Mouse (Mus musculus): Measurements from ENCODE around the gene Trappc12. TPM values are rescaled to one million over a fixed set of nuclear protein-coding genes. Genes with fewer than 3 reads are reported as not detected.
A peak's percentile ranks its signal among the peaks of the same experiment; 100 is the strongest.

The Trappc12 gene
- polyA plus RNA-seq, 1 experiment from 2014 or later = 43.9 TPM

DNA sequence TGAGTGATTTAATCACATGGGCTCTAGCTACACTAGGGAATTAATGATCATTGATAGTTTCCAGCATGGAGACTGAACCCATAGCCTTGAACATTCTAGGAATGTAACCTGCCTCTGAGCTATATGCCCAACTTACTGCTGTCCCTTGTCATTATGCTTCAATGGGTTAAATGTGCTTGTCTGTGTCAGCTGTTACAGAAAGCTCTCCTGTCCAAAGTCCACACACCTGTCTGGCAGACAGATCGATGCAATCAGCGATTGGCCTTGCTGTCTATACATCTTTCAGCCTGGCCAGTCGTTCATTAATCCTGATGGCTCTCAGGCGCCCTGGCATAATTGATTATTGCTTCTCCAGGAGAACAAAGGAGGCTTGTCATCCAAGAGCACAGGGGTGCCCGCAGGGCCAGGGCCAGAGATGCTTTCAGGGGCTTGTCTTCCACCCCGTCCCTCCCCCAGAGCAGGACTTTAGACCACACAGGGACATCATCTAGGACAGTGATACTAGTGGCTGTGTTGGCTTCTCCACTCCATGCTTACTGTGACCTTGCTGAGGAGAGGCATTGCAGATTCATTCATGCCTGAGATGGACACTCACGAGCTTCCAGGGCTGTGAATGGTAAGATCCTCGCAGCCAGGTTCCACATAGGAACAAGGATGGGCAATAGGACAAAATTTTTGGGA is 63.9 kb downstream of the Trappc12 start:
- H3K4me1 ChIP-seq (ENCODE audit: control insufficient read depth, insufficient read depth, low read length) = no peaks in the 10 kb centered on the region
- H3K4me2 ChIP-seq (replicated peaks; ENCODE audit: low read depth, low read length) = no peak overlapping the region
- no peaks in the 10 kb centered on the region for H3K9me3 ChIP-seq (ENCODE audit: control insufficient read depth, low read length)
- peaks cover 31% of the 10 kb centered on the region for H3K36me3 ChIP-seq (ENCODE audit: control insufficient read depth, insufficient read depth, low read length)
- no peaks in the 10 kb centered on the region for H3K27me3 ChIP-seq (ENCODE audit: control insufficient read depth, insufficient read depth, low read length)
- ATAC-seq (ENCODE audit: low FRiP score, low TSS enrichment) = no peak
- H3K4me3 ChIP-seq (ENCODE audit: low read length) = no peak overlapping the region
- no peak overlapping the region for H3K27ac ChIP-seq (ENCODE audit: low read depth, low read length)
- 70% methylated on average over 8 of the region's 8 CpGs for WGBS
- H3K9ac ChIP-seq (ENCODE audit: low read depth, low read length) = no peak overlapping the region

DNA sequence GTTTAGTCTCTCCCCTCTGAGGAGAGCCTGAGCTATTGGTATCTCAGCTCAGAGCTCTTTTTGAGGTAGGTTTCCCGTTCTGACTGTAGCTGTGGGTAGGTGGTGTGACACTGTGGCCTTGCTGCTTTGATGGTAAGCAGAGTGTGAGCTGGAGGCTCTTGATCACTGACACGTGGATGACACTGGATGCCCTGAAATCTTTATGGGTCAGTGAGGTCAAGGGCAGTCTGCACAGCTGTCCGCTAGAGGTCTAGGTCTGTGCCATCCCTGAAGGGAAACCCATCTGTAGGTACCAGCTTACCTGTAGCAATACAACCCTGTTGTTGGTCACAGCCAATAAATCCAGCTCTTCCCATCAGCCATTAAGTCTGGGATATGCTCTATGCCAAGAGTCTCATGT is 64.5 kb downstream of the Trappc12 start:
- peaks cover 26% of the 10 kb centered on the region for H3K36me3 ChIP-seq (ENCODE audit: control insufficient read depth, insufficient read depth, low read length)
- ATAC-seq (ENCODE audit: low FRiP score, low TSS enrichment) = no peak
- no peak overlapping the region for H3K4me2 ChIP-seq (replicated peaks; ENCODE audit: low read depth, low read length)
- H3K9ac ChIP-seq (ENCODE audit: low read depth, low read length) = no peak overlapping the region
- H3K4me1 ChIP-seq (ENCODE audit: control insufficient read depth, insufficient read depth, low read length) = no peaks in the 10 kb centered on the region
- no peak overlapping the region for H3K4me3 ChIP-seq (ENCODE audit: low read length)
- no peaks in the 10 kb centered on the region for H3K27me3 ChIP-seq (ENCODE audit: control insufficient read depth, insufficient read depth, low read length)
- H3K9me3 ChIP-seq (ENCODE audit: control insufficient read depth, low read length) = no peaks in the 10 kb centered on the region
- H3K27ac ChIP-seq (ENCODE audit: low read depth, low read length) = no peak overlapping the region
- WGBS = 43% methylated on average over 3 of the region's 3 CpGs

DNA sequence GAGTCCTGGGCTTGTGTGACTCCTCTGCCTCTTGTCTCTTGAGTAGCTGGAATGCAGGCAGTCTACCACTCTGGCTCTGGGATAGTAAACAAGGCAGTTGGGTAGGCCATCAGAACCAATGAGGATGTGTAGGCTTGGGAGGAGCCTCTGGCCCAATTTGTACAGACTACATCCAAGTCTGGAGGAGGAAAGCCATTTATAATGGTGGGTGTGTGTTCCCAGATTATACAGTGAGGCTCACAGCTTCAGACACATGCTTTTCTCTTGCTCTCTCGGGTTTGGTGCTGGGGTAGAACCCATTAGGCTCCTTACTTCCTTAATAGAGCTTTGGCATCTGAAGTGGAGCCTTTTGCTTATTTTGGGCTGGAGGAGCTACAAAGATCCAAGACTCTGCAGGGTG is 65.6 kb downstream of the Trappc12 start:
- H3K9ac ChIP-seq (ENCODE audit: low read depth, low read length) = no peak overlapping the region
- peaks cover 16% of the 10 kb centered on the region; the same call in 1 of the 2 replicates for H3K36me3 ChIP-seq (ENCODE audit: control insufficient read depth, insufficient read depth, low read length)
- no peak for ATAC-seq (ENCODE audit: low FRiP score, low TSS enrichment)
- H3K27me3 ChIP-seq (ENCODE audit: control insufficient read depth, insufficient read depth, low read length) = no peaks in the 10 kb centered on the region
- 95% methylated on average over 1 of the region's 1 CpGs for WGBS
- H3K9me3 ChIP-seq (ENCODE audit: control insufficient read depth, low read length) = no peaks in the 10 kb centered on the region
- H3K4me2 ChIP-seq (replicated peaks; ENCODE audit: low read depth, low read length) = no peak overlapping the region
- H3K4me3 ChIP-seq (ENCODE audit: low read length) = no peak overlapping the region
- H3K27ac ChIP-seq (ENCODE audit: low read depth, low read length) = no peak overlapping the region
- no peaks in the 10 kb centered on the region for H3K4me1 ChIP-seq (ENCODE audit: control insufficient read depth, insufficient read depth, low read length)

DNA sequence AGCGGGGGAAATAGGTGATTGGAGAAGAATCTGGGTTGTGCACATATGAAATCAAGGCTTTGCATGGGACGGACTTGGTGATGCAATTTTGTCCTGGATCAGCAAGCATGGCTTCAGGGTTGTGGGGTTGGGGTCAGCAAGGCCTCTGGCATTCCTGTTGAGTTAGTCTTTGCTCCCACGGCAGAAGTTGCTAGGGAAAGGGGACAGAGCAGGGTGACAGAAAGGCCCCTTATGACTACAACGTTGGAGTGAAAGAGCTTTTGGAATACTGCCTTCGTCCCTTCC is 74.4 kb downstream of the Trappc12 start:
- Histone ChIP-seq H3K4me1 (ENCODE audit: control insufficient read depth, insufficient read depth, low read length) (peaks cover 10% of the 10 kb centered on the region), H3K4me3 (ENCODE audit: low read length) (peak overlapping the region; percentile 58), H3K9ac (ENCODE audit: low read depth, low read length) (peak overlapping the region; percentile 68), H3K27me3 (ENCODE audit: control insufficient read depth, insufficient read depth, low read length) (no peaks in the 10 kb centered on the region), H3K36me3 (ENCODE audit: control insufficient read depth, insufficient read depth, low read length) (peaks cover 4% of the 10 kb centered on the region; the same call in 1 of the 2 replicates), H3K9me3 (ENCODE audit: control insufficient read depth, low read length) (no peaks in the 10 kb centered on the region), H3K4me2 (replicated peaks; ENCODE audit: low read depth, low read length) (peak overlapping the region; percentile 67), H3K27ac (ENCODE audit: low read depth, low read length) (peak overlapping the region; percentile 90)
- ATAC-seq (ENCODE audit: low FRiP score, low TSS enrichment) = no peak; the same call in 1 of the 2 replicates
- WGBS = 59% methylated on average over 5 of the region's 5 CpGs

DNA sequence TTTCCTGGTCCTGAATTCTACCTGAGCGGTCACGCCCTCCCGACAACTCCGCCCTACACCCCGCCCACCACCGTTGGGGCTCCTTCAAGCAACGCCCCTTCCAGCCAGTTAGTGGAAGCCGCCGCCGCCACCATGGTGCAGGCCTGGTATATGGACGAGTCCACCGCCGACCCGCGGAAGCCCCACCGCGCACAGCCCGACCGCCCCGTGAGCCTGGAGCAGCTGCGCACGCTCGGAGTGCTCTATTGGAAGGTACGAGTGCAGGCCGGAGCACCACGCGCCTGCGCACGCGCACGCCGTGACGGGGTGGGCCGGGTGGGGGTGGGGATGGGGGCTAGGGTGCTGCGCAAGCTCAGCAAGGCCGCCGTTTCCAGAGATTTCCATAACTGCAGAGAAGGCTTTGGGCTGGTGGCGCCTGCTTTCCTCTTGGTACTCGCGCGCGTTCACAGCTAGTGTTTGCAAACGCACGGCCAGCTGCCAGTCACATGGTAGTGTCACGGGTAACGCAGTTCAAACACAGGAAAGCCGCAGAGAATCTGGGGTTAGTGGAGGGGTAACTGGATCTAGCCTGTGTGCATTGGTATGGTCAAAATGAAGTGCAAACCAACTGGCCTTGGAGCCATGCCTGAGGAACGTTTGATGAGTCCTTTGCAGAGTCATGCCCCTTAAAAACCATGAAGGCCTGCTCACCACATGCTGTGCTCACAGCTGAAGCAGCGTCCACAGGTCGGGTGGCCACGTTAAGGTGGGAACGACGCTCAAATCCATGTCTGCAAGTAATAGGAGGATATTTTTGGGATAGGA is 74.9 kb downstream of the Trappc12 start, which contains the start of gene Adi1:
Gene Adi1, plus strand, starts transcription at position 111 of the 804 bp plus-strand sequence.
- Histone ChIP-seq H3K4me3 (ENCODE audit: low read length) (peak within 1 kb of the TSS; percentile 58), H3K9me3 (ENCODE audit: control insufficient read depth, low read length) (no peaks in the 10 kb centered on the region), H3K4me2 (replicated peaks; ENCODE audit: low read depth, low read length) (peak within 1 kb of the TSS; percentile 67), H3K4me1 (ENCODE audit: control insufficient read depth, insufficient read depth, low read length) (peaks cover 10% of the 10 kb centered on the region), H3K9ac (ENCODE audit: low read depth, low read length) (peak within 1 kb of the TSS; percentile 68), H3K27me3 (ENCODE audit: control insufficient read depth, insufficient read depth, low read length) (no peaks in the 10 kb centered on the region), H3K27ac (ENCODE audit: low read depth, low read length) (peak within 1 kb of the TSS; percentile 90), H3K36me3 (ENCODE audit: control insufficient read depth, insufficient read depth, low read length) (peaks cover 4% of the 10 kb centered on the region; the same call in 1 of the 2 replicates)
- 3% methylated on average over 53 of the region's 53 CpGs for WGBS
- peak; percentile 95 for ATAC-seq (ENCODE audit: low FRiP score, low TSS enrichment)

DNA sequence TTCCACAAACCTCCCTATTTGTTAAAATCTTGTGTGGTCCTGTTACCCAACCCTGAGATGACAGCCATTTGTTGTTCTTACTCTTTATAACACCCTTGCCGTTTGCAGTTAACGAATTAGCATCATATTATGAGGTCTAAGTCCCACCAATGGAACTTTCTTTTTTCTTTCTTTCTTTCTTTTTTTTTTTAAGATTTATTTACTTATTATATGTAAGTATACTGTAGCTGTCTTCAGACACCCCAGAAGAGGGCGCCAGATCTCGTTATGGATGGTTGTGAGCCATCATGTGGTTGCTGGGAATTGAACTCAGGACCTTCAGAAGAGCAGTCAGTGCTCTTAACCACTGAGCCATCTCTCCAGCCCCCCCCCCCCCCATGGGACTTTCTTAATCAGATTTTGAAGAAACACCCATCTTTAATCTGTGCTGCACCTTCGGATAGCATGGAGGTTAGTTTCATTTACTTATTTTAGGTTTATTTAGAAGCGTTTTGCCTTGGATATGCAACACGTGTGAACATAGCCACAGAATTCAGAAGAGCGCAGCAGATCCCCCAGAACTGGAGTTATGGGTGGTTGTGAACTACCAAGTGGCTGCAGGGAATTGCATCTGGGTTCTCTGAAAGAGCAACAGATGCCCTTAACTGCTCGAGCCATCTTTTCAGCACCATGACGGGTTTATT is 76.1 kb downstream of the Trappc12 start:
- H3K9ac ChIP-seq (ENCODE audit: low read depth, low read length) = no peak overlapping the region
- no peaks in the 10 kb centered on the region for H3K27me3 ChIP-seq (ENCODE audit: control insufficient read depth, insufficient read depth, low read length)
- WGBS = 89% methylated on average over 10 of the region's 10 CpGs
- H3K4me1 ChIP-seq (ENCODE audit: control insufficient read depth, insufficient read depth, low read length) = peaks cover 10% of the 10 kb centered on the region
- no peak overlapping the region for H3K4me3 ChIP-seq (ENCODE audit: low read length)
- no peak overlapping the region for H3K4me2 ChIP-seq (replicated peaks; ENCODE audit: low read depth, low read length)
- no peaks in the 10 kb centered on the region for H3K36me3 ChIP-seq (ENCODE audit: control insufficient read depth, insufficient read depth, low read length)
- no peak for ATAC-seq (ENCODE audit: low FRiP score, low TSS enrichment)
- H3K27ac ChIP-seq (ENCODE audit: low read depth, low read length) = no peak overlapping the region
- H3K9me3 ChIP-seq (ENCODE audit: control insufficient read depth, low read length) = no peaks in the 10 kb centered on the region

DNA sequence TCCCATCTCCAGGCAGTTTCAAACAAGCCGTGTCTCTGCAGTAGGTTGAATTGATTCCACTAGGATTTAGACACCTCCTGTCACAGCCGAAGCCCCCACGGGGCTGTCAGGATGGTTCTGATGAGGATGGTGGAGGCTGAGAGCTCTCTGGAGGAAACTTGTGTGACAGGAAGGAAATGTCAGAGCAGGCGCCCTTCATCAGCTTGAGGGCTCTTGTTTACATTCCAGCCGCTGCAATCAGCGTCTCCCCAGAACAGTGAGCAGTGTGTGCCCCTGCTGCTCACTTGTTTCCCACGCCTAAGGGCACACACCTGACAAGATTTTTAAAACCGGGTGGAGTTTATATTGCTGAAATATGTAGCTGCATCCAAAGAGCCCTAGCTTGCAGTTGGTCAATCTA is 83.0 kb downstream of the Trappc12 start:
- no peaks in the 10 kb centered on the region for H3K36me3 ChIP-seq (ENCODE audit: control insufficient read depth, insufficient read depth, low read length)
- peaks cover 4% of the 10 kb centered on the region for H3K4me1 ChIP-seq (ENCODE audit: control insufficient read depth, insufficient read depth, low read length)
- H3K4me3 ChIP-seq (ENCODE audit: low read length) = no peak overlapping the region
- H3K4me2 ChIP-seq (replicated peaks; ENCODE audit: low read depth, low read length) = no peak overlapping the region
- WGBS = 29% methylated on average over 8 of the region's 8 CpGs
- H3K9me3 ChIP-seq (ENCODE audit: control insufficient read depth, low read length) = no peaks in the 10 kb centered on the region
- ATAC-seq (ENCODE audit: low FRiP score, low TSS enrichment) = no peak
- H3K27me3 ChIP-seq (ENCODE audit: control insufficient read depth, insufficient read depth, low read length) = no peaks in the 10 kb centered on the region
- H3K27ac ChIP-seq (ENCODE audit: low read depth, low read length) = no peak overlapping the region
- H3K9ac ChIP-seq (ENCODE audit: low read depth, low read length) = no peak overlapping the region

DNA sequence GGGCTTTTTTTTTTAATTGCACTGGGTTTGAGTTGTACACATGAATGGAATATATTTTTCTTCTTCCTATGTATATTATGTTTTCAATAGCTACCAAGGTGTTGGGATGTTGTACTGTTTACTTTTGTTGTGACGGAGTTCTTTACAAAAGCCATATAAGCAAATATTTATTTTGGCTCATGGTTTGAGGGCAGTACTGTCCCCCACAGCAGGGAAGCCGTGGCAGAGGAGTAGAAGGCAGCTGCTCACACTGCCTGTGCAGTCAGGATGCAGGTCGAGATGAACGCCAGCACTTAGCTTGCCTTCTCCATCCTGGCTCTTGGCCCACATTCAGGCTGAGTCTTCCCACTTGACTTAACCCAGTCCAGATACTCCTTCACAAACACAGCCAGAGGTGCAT is 83.5 kb downstream of the Trappc12 start:
- Histone ChIP-seq H3K4me1 (ENCODE audit: control insufficient read depth, insufficient read depth, low read length) (peaks cover 4% of the 10 kb centered on the region), H3K9me3 (ENCODE audit: control insufficient read depth, low read length) (no peaks in the 10 kb centered on the region), H3K27me3 (ENCODE audit: control insufficient read depth, insufficient read depth, low read length) (no peaks in the 10 kb centered on the region), H3K4me2 (replicated peaks; ENCODE audit: low read depth, low read length) (no peak overlapping the region), H3K4me3 (ENCODE audit: low read length) (no peak overlapping the region), H3K27ac (ENCODE audit: low read depth, low read length) (no peak overlapping the region), H3K36me3 (ENCODE audit: control insufficient read depth, insufficient read depth, low read length) (no peaks in the 10 kb centered on the region), H3K9ac (ENCODE audit: low read depth, low read length) (no peak overlapping the region)
- ATAC-seq (ENCODE audit: low FRiP score, low TSS enrichment) = no peak
- 67% methylated on average over 4 of the region's 4 CpGs for WGBS

DNA sequence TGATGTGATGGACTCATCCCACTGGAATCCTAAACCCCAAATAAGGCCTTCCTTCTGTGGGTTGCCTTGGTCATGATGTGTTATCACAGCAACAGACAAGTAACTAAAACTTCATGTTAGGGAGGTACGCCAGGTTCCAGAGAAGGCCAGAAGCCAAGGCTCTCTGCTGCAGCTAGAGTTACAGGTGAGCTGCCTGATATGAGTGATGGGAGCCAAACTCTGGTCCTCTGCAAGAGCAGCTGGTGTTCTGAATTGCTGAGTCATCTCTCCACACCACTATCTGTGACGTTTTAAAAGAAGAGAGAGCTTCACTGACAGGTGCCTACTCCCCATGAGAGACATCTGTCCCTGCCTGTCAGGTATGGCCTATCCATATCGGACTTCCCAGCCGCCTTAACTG is 87.6 kb downstream of the Trappc12 start:
- no peaks in the 10 kb centered on the region for H3K9me3 ChIP-seq (ENCODE audit: control insufficient read depth, low read length)
- 83% methylated on average over 4 of the region's 4 CpGs for WGBS
- no peaks in the 10 kb centered on the region for H3K27me3 ChIP-seq (ENCODE audit: control insufficient read depth, insufficient read depth, low read length)
- ATAC-seq (ENCODE audit: low FRiP score, low TSS enrichment) = no peak
- no peak overlapping the region for H3K27ac ChIP-seq (ENCODE audit: low read depth, low read length)
- H3K9ac ChIP-seq (ENCODE audit: low read depth, low read length) = no peak overlapping the region
- H3K4me3 ChIP-seq (ENCODE audit: low read length) = no peak overlapping the region
- peaks cover 30% of the 10 kb centered on the region for H3K36me3 ChIP-seq (ENCODE audit: control insufficient read depth, insufficient read depth, low read length)
- no peak overlapping the region for H3K4me2 ChIP-seq (replicated peaks; ENCODE audit: low read depth, low read length)
- peaks cover 3% of the 10 kb centered on the region for H3K4me1 ChIP-seq (ENCODE audit: control insufficient read depth, insufficient read depth, low read length)

All from kidney, embryonic 14.5 days (tissue).